Mouse (Mus musculus): ENCODE measurements around the gene Gria2.

DNA sequence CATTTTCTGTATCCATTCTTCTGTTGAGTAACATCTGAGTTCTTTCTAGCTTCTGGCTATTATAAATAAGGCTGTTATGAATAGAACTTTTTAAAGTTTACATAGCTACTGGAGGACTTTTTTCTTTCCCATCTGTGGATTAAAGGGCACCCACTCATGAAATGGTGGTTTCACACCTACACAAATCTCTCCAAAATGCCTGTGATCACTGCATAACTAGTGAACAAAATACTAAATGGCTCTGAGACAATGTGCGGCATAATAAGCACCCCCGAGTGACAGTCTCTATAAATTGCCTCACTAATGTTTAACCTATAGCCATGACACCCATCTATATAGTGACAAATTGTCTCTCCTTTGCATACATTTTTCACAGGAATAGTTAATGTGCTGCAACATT is 44.3 kb downstream of the Gria2 start:
- no peak for TF ChIP-seq CTCF (conservative IDR thresholded peaks at IDR 0.05; ENCODE audit: low read length)
- no peak for TF ChIP-seq POU5F1 (IDR thresholded peaks at IDR 0.05; ENCODE audit: borderline replicate concordance, low read length)
- TF ChIP-seq NANOG (IDR thresholded peaks at IDR 0.05; ENCODE audit: borderline replicate concordance, low read length): no peak

Data from E14TG2a.4 (cell line).